Mouse (Mus musculus): ENCODE measurements at regions not wholly inside any gene's neighbourhood (a gene's known extent, or its start where the extent isn't known, plus 50 kb on each side); places are given as distances from the start of the nearest gene placed in this dataset.
A peak's percentile ranks its signal among the peaks of the same experiment; 100 is the strongest.

GRCm38 (mm10) chr3:61064720-61065119 is 62.1 kb downstream of the P2ry1 start:
- Histone ChIP-seq H3K9ac (no peak overlapping the region), H3K4me2 (no peak overlapping the region), H3K27ac (no peak overlapping the region), H3K9me3 (no peaks in the 10 kb centered on the region), H3K4me3 (replicated peaks) (no peak overlapping the region), H3K36me3 (replicated peaks) (no peaks in the 10 kb centered on the region), H3K27me3 (no peaks in the 10 kb centered on the region), H3K4me1 (no peaks in the 10 kb centered on the region; the same call in 1 of the 2 replicates)
- WGBS = 58% methylated on average over 1 of the region's 1 CpGs
- no peak for ATAC-seq (ENCODE audit: low FRiP score)

GRCm38 (mm10) chr3:61067067-61067466 is 64.5 kb downstream of the P2ry1 start:
- no peak overlapping the region for H3K27ac ChIP-seq
- H3K4me2 ChIP-seq = no peak overlapping the region
- no peaks in the 10 kb centered on the region for H3K36me3 ChIP-seq (replicated peaks)
- H3K9me3 ChIP-seq = no peaks in the 10 kb centered on the region
- no peak overlapping the region for H3K9ac ChIP-seq
- H3K27me3 ChIP-seq = no peaks in the 10 kb centered on the region
- H3K4me3 ChIP-seq (replicated peaks) = no peak overlapping the region
- 19% methylated on average over 1 of the region's 1 CpGs for WGBS
- H3K4me1 ChIP-seq = no peaks in the 10 kb centered on the region; the same call in 1 of the 2 replicates
- ATAC-seq (ENCODE audit: low FRiP score) = peak; percentile 53; the same call in 1 of the 2 replicates

- H3K4me1 ChIP-seq = no peaks in the 10 kb centered on the region; the same call in 1 of the 2 replicates
- no peaks in the 10 kb centered on the region for H3K36me3 ChIP-seq (replicated peaks)
Measured at GRCm38 (mm10) chr3:61068229-61068628, 65.6 kb downstream of the P2ry1 start.

GRCm38 (mm10) chr3:61071041-61071440 is 68.4 kb downstream of the P2ry1 start:
- Histone ChIP-seq H3K9ac (no peak overlapping the region), H3K36me3 (replicated peaks) (no peaks in the 10 kb centered on the region), H3K27me3 (no peaks in the 10 kb centered on the region), H3K4me2 (no peak overlapping the region), H3K4me1 (no peaks in the 10 kb centered on the region; the same call in 1 of the 2 replicates), H3K9me3 (no peaks in the 10 kb centered on the region), H3K4me3 (replicated peaks) (no peak overlapping the region), H3K27ac (no peak overlapping the region)
- 94% methylated on average over 1 of the region's 1 CpGs for WGBS
- no peak for ATAC-seq (ENCODE audit: low FRiP score)

More at GRCm38 (mm10) chr3:61068229-61068628, 65.6 kb downstream of the P2ry1 start:
- Histone ChIP-seq H3K27me3 (no peaks in the 10 kb centered on the region), H3K4me3 (replicated peaks) (no peak overlapping the region), H3K27ac (no peak overlapping the region), H3K9ac (no peak overlapping the region), H3K9me3 (no peaks in the 10 kb centered on the region), H3K4me2 (no peak overlapping the region)
- ATAC-seq (ENCODE audit: low FRiP score) = no peak

GRCm38 (mm10) chr3:61072330-61072729 is 69.7 kb downstream of the P2ry1 start:
- no peaks in the 10 kb centered on the region for H3K27me3 ChIP-seq
- no peak for ATAC-seq (ENCODE audit: low FRiP score)
- 97% methylated on average over 1 of the region's 1 CpGs for WGBS
- no peaks in the 10 kb centered on the region for H3K4me1 ChIP-seq
- H3K36me3 ChIP-seq (replicated peaks) = no peaks in the 10 kb centered on the region
- H3K9ac ChIP-seq = no peak overlapping the region
- no peak overlapping the region for H3K4me2 ChIP-seq
- no peak overlapping the region for H3K4me3 ChIP-seq (replicated peaks)
- H3K9me3 ChIP-seq = no peaks in the 10 kb centered on the region
- no peak overlapping the region for H3K27ac ChIP-seq

GRCm38 (mm10) chr3:61073103-61073502 is 70.5 kb downstream of the P2ry1 start:
- Histone ChIP-seq H3K27me3 (no peaks in the 10 kb centered on the region), H3K9ac (no peak overlapping the region), H3K4me3 (replicated peaks) (no peak overlapping the region), H3K9me3 (no peaks in the 10 kb centered on the region), H3K36me3 (replicated peaks) (no peaks in the 10 kb centered on the region), H3K27ac (no peak overlapping the region), H3K4me2 (no peak overlapping the region), H3K4me1 (no peaks in the 10 kb centered on the region)
- no peak for ATAC-seq (ENCODE audit: low FRiP score)
- 97% methylated on average over 1 of the region's 1 CpGs for WGBS

- Histone ChIP-seq H3K4me3 (replicated peaks) (no peak overlapping the region), H3K9ac (no peak overlapping the region), H3K27ac (no peak overlapping the region), H3K27me3 (no peaks in the 10 kb centered on the region), H3K4me2 (no peak overlapping the region), H3K9me3 (no peaks in the 10 kb centered on the region), H3K4me1 (no peaks in the 10 kb centered on the region), H3K36me3 (replicated peaks) (no peaks in the 10 kb centered on the region)
- 91% methylated on average over 4 of the region's 4 CpGs for WGBS
- ATAC-seq (ENCODE audit: low FRiP score) = no peak
Measured at GRCm38 (mm10) chr3:61073806-61074205, 71.2 kb downstream of the P2ry1 start.

GRCm38 (mm10) chr3:61075839-61076238 is 73.2 kb downstream of the P2ry1 start:
- WGBS = 68% methylated on average over 2 of the region's 2 CpGs
- no peaks in the 10 kb centered on the region for H3K4me1 ChIP-seq
- no peaks in the 10 kb centered on the region for H3K27me3 ChIP-seq
- H3K27ac ChIP-seq = no peak overlapping the region
- H3K4me2 ChIP-seq = no peak overlapping the region
- H3K9me3 ChIP-seq = no peaks in the 10 kb centered on the region
- no peak for ATAC-seq (ENCODE audit: low FRiP score)
- H3K4me3 ChIP-seq (replicated peaks) = no peak overlapping the region
- no peak overlapping the region for H3K9ac ChIP-seq
- no peaks in the 10 kb centered on the region for H3K36me3 ChIP-seq (replicated peaks)

- H3K4me3 ChIP-seq (replicated peaks) = no peak overlapping the region
Measured at GRCm38 (mm10) chr3:61089931-61090330, 87.3 kb downstream of the P2ry1 start.

GRCm38 (mm10) chr3:61092031-61092430 is 89.4 kb downstream of the P2ry1 start:
- no peak overlapping the region for H3K4me2 ChIP-seq
- no peak overlapping the region for H3K27ac ChIP-seq
- H3K4me3 ChIP-seq (replicated peaks) = no peak overlapping the region
- H3K4me1 ChIP-seq = no peaks in the 10 kb centered on the region
- no peaks in the 10 kb centered on the region for H3K27me3 ChIP-seq
- H3K9me3 ChIP-seq = no peaks in the 10 kb centered on the region
- no peak for ATAC-seq (ENCODE audit: low FRiP score)
- H3K9ac ChIP-seq = no peak overlapping the region
- WGBS = 96% methylated on average over 2 of the region's 2 CpGs
- H3K36me3 ChIP-seq (replicated peaks) = no peaks in the 10 kb centered on the region

More at GRCm38 (mm10) chr3:61089931-61090330, 87.3 kb downstream of the P2ry1 start:
- Histone ChIP-seq H3K9me3 (no peaks in the 10 kb centered on the region), H3K27ac (no peak overlapping the region), H3K36me3 (replicated peaks) (no peaks in the 10 kb centered on the region), H3K27me3 (no peaks in the 10 kb centered on the region), H3K4me1 (no peaks in the 10 kb centered on the region), H3K4me2 (no peak overlapping the region), H3K9ac (no peak overlapping the region)
- no peak for ATAC-seq (ENCODE audit: low FRiP score)
- WGBS = 96% methylated on average over 1 of the region's 1 CpGs

GRCm38 (mm10) chr3:61116364-61116763 is 113.8 kb downstream of the P2ry1 start:
- H3K36me3 ChIP-seq (replicated peaks) = no peaks in the 10 kb centered on the region
- no peak overlapping the region for H3K4me2 ChIP-seq
- H3K9me3 ChIP-seq = no peaks in the 10 kb centered on the region
- ATAC-seq (ENCODE audit: low FRiP score) = no peak
- H3K9ac ChIP-seq = no peak overlapping the region
- no peak overlapping the region for H3K4me3 ChIP-seq (replicated peaks)
- H3K27ac ChIP-seq = no peak overlapping the region
- H3K4me1 ChIP-seq = no peaks in the 10 kb centered on the region
- H3K27me3 ChIP-seq = no peaks in the 10 kb centered on the region

GRCm38 (mm10) chr3:61133096-61133495 is 130.5 kb downstream of the P2ry1 start:
- no peak overlapping the region for H3K9ac ChIP-seq
- H3K9me3 ChIP-seq = no peaks in the 10 kb centered on the region
- WGBS = 63% methylated on average over 1 of the region's 1 CpGs
- H3K4me2 ChIP-seq = no peak overlapping the region
- no peaks in the 10 kb centered on the region for H3K4me1 ChIP-seq
- no peak overlapping the region for H3K27ac ChIP-seq
- H3K27me3 ChIP-seq = no peaks in the 10 kb centered on the region
- ATAC-seq (ENCODE audit: low FRiP score) = no peak
- H3K36me3 ChIP-seq (replicated peaks) = no peaks in the 10 kb centered on the region
- H3K4me3 ChIP-seq (replicated peaks) = no peak overlapping the region

GRCm38 (mm10) chr3:61154087-61154486 is 151.5 kb downstream of the P2ry1 start:
- no peaks in the 10 kb centered on the region for H3K4me1 ChIP-seq
- no peak overlapping the region for H3K9ac ChIP-seq
- no peak overlapping the region for H3K4me3 ChIP-seq (replicated peaks)
- H3K36me3 ChIP-seq (replicated peaks) = no peaks in the 10 kb centered on the region
- no peak overlapping the region for H3K4me2 ChIP-seq
- no peak overlapping the region for H3K27ac ChIP-seq
- no peaks in the 10 kb centered on the region for H3K9me3 ChIP-seq
- no peak for ATAC-seq (ENCODE audit: low FRiP score)
- 89% methylated on average over 2 of the region's 2 CpGs for WGBS
- no peaks in the 10 kb centered on the region for H3K27me3 ChIP-seq

Data from forebrain, embryonic 12.5 days (tissue).